Mouse (Mus musculus): ENCODE results near the gene Efna2. TPM values are rescaled to one million over a fixed set of nuclear protein-coding genes. Genes with fewer than 3 reads are reported as not detected.
"Not testable (repeated sequence)": the region's sequence is repeated elsewhere in the genome, so short reads cannot be mapped to it uniquely, and the experiment has no call there.

The Efna2 gene
- polyA plus RNA-seq, 1 experiment from 2014 or later: 30.9 TPM

- Histone ChIP-seq H3K9me3 (replicated peaks) (no peaks in the 10 kb centered on the region), H3K27ac (replicated peaks) (peak overlapping the region; percentile 48), H3K4me1 (peaks cover 83% of the 10 kb centered on the region), H3K27me3 (no peaks in the 10 kb centered on the region), H3K36me3 (no peaks in the 10 kb centered on the region), H3K9ac (no peak overlapping the region), H3K4me3 (replicated peaks) (peak overlapping the region; percentile 41), H3K4me2 (replicated peaks) (peak overlapping the region; percentile 84)
- no peak for ATAC-seq (ENCODE audit: insufficient number of reproducible peaks, low FRiP score, low TSS enrichment, low read depth)
- 8% methylated on average over 44 of the region's 44 CpGs for WGBS
Observed at GRCm38 (mm10) chr10:80164161-80164997, 14.9 kb upstream of the Efna2 start.

GRCm38 (mm10) chr10:80164998-80165344 is 14.3 kb upstream of the Efna2 start:
- H3K9me3 ChIP-seq (replicated peaks): no peaks in the 10 kb centered on the region

GRCm38 (mm10) chr10:80165392-80166128 is 13.7 kb upstream of the Efna2 start, which contains the start of gene Cirbp:
Cirbp (plus strand) TSS chr10:80165985.
- H3K4me1 ChIP-seq: peaks cover 77% of the 10 kb centered on the region
- WGBS: 11% methylated on average over 20 of the region's 20 CpGs

More at GRCm38 (mm10) chr10:80164998-80165344, 14.3 kb upstream of the Efna2 start:
- peak; percentile 37 for ATAC-seq (ENCODE audit: insufficient number of reproducible peaks, low FRiP score, low TSS enrichment, low read depth)
- no peak overlapping the region for H3K9ac ChIP-seq
- peak overlapping the region; percentile 48 for H3K27ac ChIP-seq (replicated peaks)
- peaks cover 2% of the 10 kb centered on the region; the same call in 1 of the 2 replicates for H3K36me3 ChIP-seq
- peaks cover 80% of the 10 kb centered on the region for H3K4me1 ChIP-seq
- peak overlapping the region; percentile 84 for H3K4me2 ChIP-seq (replicated peaks)
- no peaks in the 10 kb centered on the region for H3K27me3 ChIP-seq
- under 1% methylated on average over 17 of the region's 17 CpGs for WGBS
- H3K4me3 ChIP-seq (replicated peaks): peak overlapping the region; percentile 41

GRCm38 (mm10) chr10:80166136-80166535 is 13.1 kb upstream of the Efna2 start:
- 86% methylated on average over 4 of the region's 4 CpGs for WGBS
- not testable (repeated sequence) for H3K4me3 ChIP-seq (replicated peaks)

More at GRCm38 (mm10) chr10:80165392-80166128, 13.7 kb upstream of the Efna2 start, which contains the start of gene Cirbp:
- H3K4me2 ChIP-seq (replicated peaks): peak within 1 kb of the TSS; percentile 84
- no peak within 1 kb of the TSS for H3K9ac ChIP-seq
- H3K4me3 ChIP-seq (replicated peaks): peak within 1 kb of the TSS; percentile 41
- no peaks in the 10 kb centered on the region for H3K27me3 ChIP-seq
- no peaks in the 10 kb centered on the region for H3K9me3 ChIP-seq (replicated peaks)
- peaks cover 8% of the 10 kb centered on the region for H3K36me3 ChIP-seq
- H3K27ac ChIP-seq (replicated peaks): peak within 1 kb of the TSS; percentile 83
- ATAC-seq (ENCODE audit: insufficient number of reproducible peaks, low FRiP score, low TSS enrichment, low read depth): no peak

GRCm38 (mm10) chr10:80167460-80168037 is 11.7 kb upstream of the Efna2 start:
- under 1% methylated on average over 55 of the region's 55 CpGs for WGBS

More at GRCm38 (mm10) chr10:80166136-80166535, 13.1 kb upstream of the Efna2 start:
- not testable (repeated sequence) for H3K27me3 ChIP-seq; ATAC-seq (ENCODE audit: insufficient number of reproducible peaks, low FRiP score, low TSS enrichment, low read depth); H3K9me3 ChIP-seq (replicated peaks); H3K9ac ChIP-seq
- peaks cover 75% of the 10 kb centered on the region for H3K4me1 ChIP-seq
- H3K4me2 ChIP-seq (replicated peaks): peak overlapping the region; percentile 84; the same call in 1 of the 2 replicates
- H3K36me3 ChIP-seq: peaks cover 14% of the 10 kb centered on the region
- H3K27ac ChIP-seq (replicated peaks): peak overlapping the region; percentile 53

GRCm38 (mm10) chr10:80168038-80168661 is 11.1 kb upstream of the Efna2 start:
- H3K4me3 ChIP-seq (replicated peaks): peak overlapping the region; percentile 86
- ATAC-seq (ENCODE audit: insufficient number of reproducible peaks, low FRiP score, low TSS enrichment, low read depth): peak; percentile 8; the same call in 1 of the 2 replicates
- peak overlapping the region; percentile 100 for H3K27ac ChIP-seq (replicated peaks)
- no peaks in the 10 kb centered on the region for H3K9me3 ChIP-seq (replicated peaks)
- peaks cover 67% of the 10 kb centered on the region for H3K4me1 ChIP-seq
- peak overlapping the region; percentile 100 for H3K9ac ChIP-seq
- peaks cover 27% of the 10 kb centered on the region for H3K36me3 ChIP-seq
- under 1% methylated on average over 44 of the region's 48 CpGs for WGBS
- H3K27me3 ChIP-seq: no peaks in the 10 kb centered on the region
- H3K4me2 ChIP-seq (replicated peaks): peak overlapping the region; percentile 76

More at GRCm38 (mm10) chr10:80167460-80168037, 11.7 kb upstream of the Efna2 start:
- Histone ChIP-seq H3K36me3 (peaks cover 27% of the 10 kb centered on the region), H3K9me3 (replicated peaks) (no peaks in the 10 kb centered on the region), H3K9ac (peak overlapping the region; percentile 100), H3K4me1 (peaks cover 72% of the 10 kb centered on the region), H3K27ac (replicated peaks) (peak overlapping the region; percentile 100), H3K4me2 (replicated peaks) (peak overlapping the region; percentile 76), H3K4me3 (replicated peaks) (peak overlapping the region; percentile 86), H3K27me3 (no peaks in the 10 kb centered on the region)
- ATAC-seq (ENCODE audit: insufficient number of reproducible peaks, low FRiP score, low TSS enrichment, low read depth): peak; percentile 92

GRCm38 (mm10) chr10:80169070-80169469 is 10.2 kb upstream of the Efna2 start:
- H3K27ac ChIP-seq (replicated peaks): peak overlapping the region; percentile 100; the same call in 1 of the 2 replicates
- 58% methylated on average over 1 of the region's 1 CpGs for WGBS
- ATAC-seq (ENCODE audit: insufficient number of reproducible peaks, low FRiP score, low TSS enrichment, low read depth): no peak
- peak overlapping the region; percentile 50; the same call in 1 of the 2 replicates for H3K9ac ChIP-seq
- H3K36me3 ChIP-seq: peaks cover 27% of the 10 kb centered on the region
- no peaks in the 10 kb centered on the region for H3K9me3 ChIP-seq (replicated peaks)
- H3K4me3 ChIP-seq (replicated peaks): peak overlapping the region; percentile 86
- H3K4me1 ChIP-seq: peaks cover 63% of the 10 kb centered on the region
- H3K4me2 ChIP-seq (replicated peaks): peak overlapping the region; percentile 76
- no peaks in the 10 kb centered on the region for H3K27me3 ChIP-seq

- Histone ChIP-seq H3K27ac (replicated peaks) (no peak overlapping the region), H3K4me2 (replicated peaks) (no peak overlapping the region), H3K4me1 (peaks cover 63% of the 10 kb centered on the region), H3K36me3 (peaks cover 27% of the 10 kb centered on the region), H3K27me3 (no peaks in the 10 kb centered on the region), H3K9me3 (replicated peaks) (no peaks in the 10 kb centered on the region), H3K9ac (no peak overlapping the region), H3K4me3 (replicated peaks) (no peak overlapping the region)
- ATAC-seq (ENCODE audit: insufficient number of reproducible peaks, low FRiP score, low TSS enrichment, low read depth): no peak
- 89% methylated on average over 7 of the region's 7 CpGs for WGBS
Observed at GRCm38 (mm10) chr10:80169651-80170050, 9.6 kb upstream of the Efna2 start.

- WGBS: 94% methylated on average over 16 of the region's 16 CpGs
- H3K9me3 ChIP-seq (replicated peaks): no peaks in the 10 kb centered on the region
- no peak for ATAC-seq (ENCODE audit: insufficient number of reproducible peaks, low FRiP score, low TSS enrichment, low read depth)
- H3K9ac ChIP-seq: no peak overlapping the region
- H3K4me2 ChIP-seq (replicated peaks): no peak overlapping the region
- H3K27me3 ChIP-seq: no peaks in the 10 kb centered on the region
- no peak overlapping the region for H3K27ac ChIP-seq (replicated peaks)
- no peak overlapping the region for H3K4me3 ChIP-seq (replicated peaks)
- H3K36me3 ChIP-seq: peaks cover 27% of the 10 kb centered on the region
- H3K4me1 ChIP-seq: peaks cover 62% of the 10 kb centered on the region
Observed at GRCm38 (mm10) chr10:80170052-80170451, 9.2 kb upstream of the Efna2 start.

- no peak for ATAC-seq (ENCODE audit: insufficient number of reproducible peaks, low FRiP score, low TSS enrichment, low read depth)
- Histone ChIP-seq H3K4me1 (peaks cover 60% of the 10 kb centered on the region), H3K9ac (no peak overlapping the region), H3K27me3 (no peaks in the 10 kb centered on the region), H3K4me2 (replicated peaks) (no peak overlapping the region), H3K9me3 (replicated peaks) (no peaks in the 10 kb centered on the region), H3K4me3 (replicated peaks) (no peak overlapping the region), H3K27ac (replicated peaks) (no peak overlapping the region), H3K36me3 (peaks cover 27% of the 10 kb centered on the region)
- WGBS: 90% methylated on average over 19 of the region's 19 CpGs
Observed at GRCm38 (mm10) chr10:80170601-80171021, 8.7 kb upstream of the Efna2 start.

Data from embryonic facial prominence, embryonic 15.5 days (tissue).